Mouse (Mus musculus) cortical plate, adult 2 months (tissue): ENCODE results near the gene Dnah6. TPM values are rescaled to one million over a fixed set of nuclear protein-coding genes. Genes with fewer than 3 reads are reported as not detected.

Source experiments
- H3K27ac ChIP-seq: fragments of 200-500 bp; 2 replicates; pipeline ENCODE4 v1.5.1; 2012; ENCODE audit warnings: low read length, control low read depth, inconsistent platforms; ENCODE audit not compliant: insufficient read depth
- H3K4me1 ChIP-seq: fragments of 200-500 bp; 2 replicates; pipeline ENCODE4 v1.6.1; 2011; ENCODE audit warnings: low read length; ENCODE audit not compliant: control insufficient read depth, insufficient read depth
- H3K4me3 ChIP-seq: fragments of 200-500 bp; 2 replicates; pipeline ENCODE4 v1.5.1; 2011; ENCODE audit warnings: mild to moderate bottlenecking, low read length, control low read depth; ENCODE audit not compliant: insufficient read depth
- CTCF ChIP-seq: fragments of 200-500 bp; IDR thresholded peaks from 2 replicates; pipeline ENCODE4 v1.5.1; 2011; ENCODE audit warnings: mild to moderate bottlenecking, control low read depth, low read length; ENCODE audit not compliant: insufficient read depth; ENCODE audit errors: extremely low read depth
- POLR2A ChIP-seq: fragments of 200-500 bp; IDR thresholded peaks from 2 replicates; pipeline ENCODE4 v1.6.1; 2011; ENCODE audit warnings: mild to moderate bottlenecking, low read length, control low read depth; ENCODE audit not compliant: insufficient read depth; ENCODE audit errors: extremely low read depth
- polyA plus RNA-seq: library from polyadenylated mRNA; depleted of rRNA; stranded (reverse); fragments of >200 nt; gene quantifications from 2 replicates; pipeline ENCODE4 v1.2.3, GENCODE M21; 2012; rRNA removed

Dnah6 gene
- polyA plus RNA-seq, 1 experiment: 0.35 TPM

DNA sequence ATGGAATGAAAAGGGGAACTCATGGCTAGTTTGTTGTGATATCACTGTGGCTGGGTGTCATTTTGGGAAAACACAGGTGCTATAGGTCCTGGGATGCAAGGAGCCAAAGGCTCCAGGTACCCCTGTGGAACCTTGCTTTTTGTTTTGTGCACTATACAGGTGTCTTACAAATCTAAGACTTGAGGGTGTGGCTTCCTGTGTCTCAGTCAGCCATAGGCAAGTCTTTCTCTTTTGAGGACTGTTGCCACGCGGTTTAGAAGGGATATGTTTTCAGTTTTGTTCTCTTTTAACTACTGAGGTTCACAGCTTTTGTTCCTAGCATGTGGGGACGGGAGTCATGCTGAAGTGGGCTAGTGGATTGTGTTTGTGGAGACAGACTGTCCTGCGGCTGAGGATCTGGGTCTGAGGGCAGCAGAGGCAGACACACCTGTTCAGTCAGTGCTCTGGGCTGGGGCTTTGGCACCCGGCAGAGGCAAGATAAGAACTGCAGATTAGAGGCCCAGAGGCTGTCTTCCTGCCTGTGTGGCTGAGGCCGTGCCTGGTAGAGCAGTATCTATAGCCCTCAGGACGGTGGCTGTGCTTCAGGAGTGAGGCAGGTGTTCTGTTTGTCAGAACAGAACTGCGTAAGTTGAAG lies 228.3 kb downstream of the Dnah6 start:
- TF ChIP-seq CTCF: no peak
- no peak for TF ChIP-seq POLR2A
- no peak overlapping the region for H3K4me3 ChIP-seq
- H3K27ac ChIP-seq: no peak overlapping the region
- no peaks in the 10 kb centered on the region for H3K4me1 ChIP-seq

DNA sequence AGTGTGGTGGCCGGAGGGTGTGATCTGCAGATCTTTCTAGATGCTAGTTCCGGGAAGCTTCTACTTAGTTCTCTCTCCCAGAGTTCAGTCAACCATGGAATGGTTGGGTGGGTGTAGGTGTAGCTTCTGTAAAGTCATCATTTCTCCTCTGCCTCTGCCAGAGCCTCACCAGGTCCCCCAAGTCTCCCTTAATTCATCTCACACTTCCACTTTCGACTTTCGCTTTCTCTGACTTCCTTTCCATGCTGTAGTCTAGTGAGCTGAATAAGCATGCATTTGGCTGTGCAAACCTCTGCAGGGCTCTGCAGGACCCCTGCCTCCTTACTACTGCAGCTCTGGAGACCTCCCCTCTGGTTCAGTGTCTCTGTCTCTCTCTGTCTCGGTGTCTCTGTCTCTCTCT lies 231.2 kb downstream of the Dnah6 start:
- Histone ChIP-seq H3K4me1 (no peaks in the 10 kb centered on the region), H3K4me3 (no peak overlapping the region), H3K27ac (no peak overlapping the region)
- TF ChIP-seq POLR2A (no peak), CTCF (no peak)

DNA sequence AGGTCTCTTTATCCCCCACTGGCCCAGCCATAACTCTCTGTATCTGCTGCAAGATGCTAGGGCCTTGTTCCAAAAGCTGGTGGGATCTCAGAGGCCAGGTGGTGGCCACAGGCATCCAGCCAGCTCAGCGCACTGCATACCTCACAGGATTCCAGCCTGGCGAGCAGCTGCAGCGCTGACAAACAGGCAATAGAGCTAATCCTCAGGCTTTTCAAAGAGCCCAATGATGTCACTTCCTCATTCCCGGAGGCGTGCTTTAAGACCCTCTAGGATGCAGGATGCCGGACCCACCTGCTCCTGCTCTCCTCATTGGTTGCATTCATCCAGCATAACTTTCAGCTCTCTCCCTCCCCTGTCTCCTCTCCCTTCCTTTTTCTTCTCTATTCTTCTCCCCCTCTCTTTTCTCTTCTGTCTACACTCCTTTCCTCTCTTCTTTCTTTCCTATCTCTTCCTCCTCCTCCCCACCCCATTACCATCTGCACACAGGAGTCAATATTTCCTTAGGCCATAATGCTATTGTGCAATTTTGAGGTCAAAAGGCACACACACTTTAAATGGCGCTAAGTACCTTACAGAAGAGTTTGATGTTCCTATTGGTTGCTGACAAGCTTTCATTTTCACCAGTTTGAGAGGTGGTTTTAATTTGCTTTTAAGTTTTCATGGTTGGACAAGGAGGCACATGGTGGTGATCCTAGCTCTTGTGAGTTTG lies 232.3 kb downstream of the Dnah6 start:
- no peak overlapping the region for H3K4me3 ChIP-seq
- no peak overlapping the region for H3K27ac ChIP-seq
- H3K4me1 ChIP-seq: no peaks in the 10 kb centered on the region
- TF ChIP-seq CTCF (no peak), POLR2A (no peak)

- Histone ChIP-seq H3K4me3 (no peak overlapping the region), H3K4me1 (no peaks in the 10 kb centered on the region), H3K27ac (no peak overlapping the region)
- TF ChIP-seq CTCF (no peak), POLR2A (no peak)
These were observed 238.9 kb downstream of the Dnah6 start for GRCm38 (mm10) chr6:72982506-72982905.

GRCm38 (mm10) chr6:72981851-72982250 lies 239.6 kb downstream of the Dnah6 start:
- Histone ChIP-seq H3K4me3 (no peak overlapping the region), H3K4me1 (no peaks in the 10 kb centered on the region), H3K27ac (no peak overlapping the region)
- TF ChIP-seq POLR2A: no peak
- TF ChIP-seq CTCF: no peak

DNA sequence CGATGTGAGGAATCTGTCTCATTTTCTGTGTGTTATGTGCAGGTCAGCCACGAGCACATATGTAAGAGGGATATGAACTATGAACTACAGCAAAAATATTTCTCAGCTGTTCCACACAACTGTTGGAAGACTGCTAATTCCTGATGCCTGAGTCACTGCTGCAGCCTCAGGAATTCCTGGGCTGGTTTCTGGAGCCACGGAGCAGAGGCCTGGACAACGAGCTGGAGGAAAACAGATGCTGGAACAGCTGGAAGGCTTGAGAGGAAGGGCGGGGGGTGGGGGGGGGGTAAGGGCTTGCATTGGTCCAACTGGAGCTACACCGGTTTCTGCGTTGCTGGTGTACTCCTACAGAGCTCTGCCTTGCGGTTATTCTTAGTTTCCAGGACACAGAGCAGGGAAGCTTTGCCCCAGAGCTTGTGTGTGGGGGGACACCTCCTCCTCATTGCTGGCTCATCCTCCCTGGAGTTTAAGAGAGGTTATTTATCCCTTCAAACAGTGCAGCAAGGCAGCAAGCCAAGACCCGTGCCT lies 240.3 kb downstream of the Dnah6 start:
- no peak overlapping the region for H3K4me3 ChIP-seq
- no peak for TF ChIP-seq CTCF
- no peak for TF ChIP-seq POLR2A
- H3K4me1 ChIP-seq: no peaks in the 10 kb centered on the region
- no peak overlapping the region for H3K27ac ChIP-seq

DNA sequence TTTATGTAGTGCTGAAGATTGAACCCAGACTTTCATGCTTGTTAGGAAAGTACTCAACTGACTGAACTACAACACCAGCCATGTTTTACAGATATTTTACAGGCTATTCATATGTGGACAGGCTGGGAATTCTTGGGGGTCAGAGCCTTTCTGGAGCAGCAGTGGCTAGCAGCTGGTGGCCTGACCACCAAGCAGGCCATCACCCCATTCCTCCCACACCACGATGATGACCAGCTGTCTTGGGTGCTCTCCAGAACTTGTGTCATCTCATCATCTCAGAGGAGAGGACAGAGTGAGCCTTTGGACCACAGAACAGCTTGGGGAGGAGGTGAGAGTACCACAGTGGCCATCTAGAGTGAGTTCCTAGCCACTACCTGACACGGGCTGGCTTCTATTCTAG lies 244.6 kb downstream of the Dnah6 start:
- TF ChIP-seq POLR2A: no peak
- no peak for TF ChIP-seq CTCF
- H3K4me1 ChIP-seq: no peaks in the 10 kb centered on the region
- H3K27ac ChIP-seq: no peak overlapping the region
- no peak overlapping the region for H3K4me3 ChIP-seq

GRCm38 (mm10) chr6:72971074-72971473 lies 250.4 kb downstream of the Dnah6 start:
- Histone ChIP-seq H3K4me1 (no peaks in the 10 kb centered on the region), H3K4me3 (no peak overlapping the region), H3K27ac (no peak overlapping the region)
- TF ChIP-seq CTCF (no peak), POLR2A (no peak)

GRCm38 (mm10) chr6:72969787-72970186 lies 251.7 kb downstream of the Dnah6 start:
- TF ChIP-seq CTCF (no peak), POLR2A (no peak)
- no peak overlapping the region for H3K4me3 ChIP-seq
- H3K27ac ChIP-seq: no peak overlapping the region
- no peaks in the 10 kb centered on the region for H3K4me1 ChIP-seq

Other genes with a start within 250 kb of the Dnah6 start
- 130 and 133 TPM in 2 replicates for gene Suclg1, start 26.7 kb upstream of the Dnah6 start, polyA plus RNA-seq
- gene 4931417E11Rik, start 248.0 kb upstream of the Dnah6 start, polyA plus RNA-seq: not detected in 2 replicates